In the genomic region with DNA sequence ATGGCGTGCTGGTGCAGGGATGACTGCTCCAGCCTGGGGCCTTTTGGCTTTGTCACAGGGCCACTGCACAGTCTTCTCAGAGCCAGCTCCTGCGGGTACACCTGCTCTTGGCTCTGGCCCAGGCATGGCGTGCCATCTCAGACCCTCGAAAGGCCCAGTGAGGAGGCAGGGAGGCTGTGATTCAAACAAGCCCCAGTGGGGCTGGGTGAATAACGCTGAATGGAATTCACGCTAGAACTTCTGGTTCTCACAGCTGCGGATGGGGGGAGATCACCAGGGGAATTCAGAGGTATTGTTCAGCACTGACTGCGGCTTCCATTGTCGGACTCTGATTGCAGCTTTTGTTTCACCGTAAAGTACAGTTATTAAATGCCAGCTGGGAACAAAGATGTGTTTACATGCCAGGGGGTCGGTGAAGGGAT, we compare ENCODE assay signal across 9 mouse cellular contexts. TPM values are rescaled to one million over a fixed set of nuclear protein-coding genes. Genes with fewer than 3 reads are reported as not detected.
A peak's percentile ranks its signal among the peaks of the same experiment; 100 is the strongest.
DNase-seq lines count a peak whose midpoint lies in the region; ATAC-seq and TF ChIP-seq lines count a peak whose summit lies in the region.
"Had no signal": no experiment of that assay in that cellular context is flagged by ENCODE, and none has a peak within 500 bp of the region (broad histone marks: within the 10 kb centered on the region; RNA-seq: fewer than 3 reads in every experiment).

No protein-coding gene starts in this region.

- H3K36me3 ChIP-seq in hindbrain, postnatal 0 days (ENCODE audit: insufficient read depth, low read length): no peaks in the 10 kb centered on the region
- H3K36me3 ChIP-seq in neural tube, embryonic 12.5 days: no peaks in the 10 kb centered on the region
- H3K36me3 ChIP-seq: limb, embryonic 15.5 days had no signal

- no peak overlapping the region for H3K4me3 ChIP-seq in hindbrain, postnatal 0 days (ENCODE audit: low read length)
- H3K4me3 ChIP-seq in neural tube, embryonic 12.5 days: no peak overlapping the region
- H3K4me3 ChIP-seq: limb, embryonic 15.5 days had no signal

- H3K27ac ChIP-seq in hindbrain, postnatal 0 days: no peak overlapping the region
- H3K27ac ChIP-seq in neural tube, embryonic 12.5 days: no peak overlapping the region
- H3K27ac ChIP-seq: limb, embryonic 15.5 days had no signal

- H3K4me2 ChIP-seq in hindbrain, postnatal 0 days (ENCODE audit: low read depth, low read length): no peak overlapping the region
- H3K4me2 ChIP-seq in neural tube, embryonic 12.5 days (replicated peaks): peak overlapping the region; percentile 28
- H3K4me2 ChIP-seq: limb, embryonic 15.5 days had no signal

- intact Hi-C loops in left cerebral cortex, postnatal 25 days (cut with DNase I): no loop called here

- 15% methylated on average over 11 of the region's 11 CpGs for WGBS in hindbrain, postnatal 0 days
- 14% methylated on average over 11 of the region's 11 CpGs for WGBS in neural tube, embryonic 12.5 days

- no peak for ATAC-seq in hindbrain, postnatal 0 days
- ATAC-seq in neural tube, embryonic 12.5 days (ENCODE audit: low FRiP score, low read depth): peak; percentile 19; the same call in 1 of the 2 replicates
- no peak for ATAC-seq in megakaryocyte progenitor cell, adult 5-6 weeks (replicated peaks; ENCODE audit: poor library complexity)

- no peaks in the 10 kb centered on the region for H3K27me3 ChIP-seq in hindbrain, postnatal 0 days (ENCODE audit: insufficient read depth, low read length)
- no peaks in the 10 kb centered on the region for H3K27me3 ChIP-seq in neural tube, embryonic 12.5 days (replicated peaks)

- no peak overlapping the region for H3K9ac ChIP-seq in hindbrain, postnatal 0 days (replicated peaks; ENCODE audit: low read length)
- no peak overlapping the region for H3K9ac ChIP-seq in neural tube, embryonic 12.5 days
- H3K9ac ChIP-seq: limb, embryonic 15.5 days had no signal

- peak; percentile 44 for DNase-seq in left cerebral cortex, adult 11 months (ENCODE audit: low spot score)
- DNase-seq in left cerebral cortex, postnatal 25 days (ENCODE audit: low spot score in 2 of 2): no peak
- DNase-seq in brain, adult 2 months (ENCODE audit: low read depth, low spot score): peak; percentile 89
- DNase-seq in hindbrain, postnatal 0 days (ENCODE audit: low spot score): peak; percentile 32
- DNase-seq in adrenal gland, adult (ENCODE audit: inconsistent age in 2 of 2, low spot score in 1 of 2): no peak
- DNase-seq in frontal cortex, postnatal 25 days (ENCODE audit: low spot score in 2 of 2): no peak

- H3K9me3 ChIP-seq in hindbrain, postnatal 0 days (ENCODE audit: low read length): no peaks in the 10 kb centered on the region
- H3K9me3 ChIP-seq in neural tube, embryonic 12.5 days: no peaks in the 10 kb centered on the region
- H3K9me3 ChIP-seq: limb, embryonic 15.5 days had no signal

- H3K4me1 ChIP-seq in hindbrain, postnatal 0 days (ENCODE audit: insufficient read depth, low read length): peaks cover 6% of the 10 kb centered on the region; the same call in 1 of the 2 replicates
- peaks cover 16% of the 10 kb centered on the region for H3K4me1 ChIP-seq in neural tube, embryonic 12.5 days

- TF ChIP-seq CTCF in hindbrain, postnatal 0 days (IDR thresholded peaks at IDR 0.05; ENCODE audit: low read depth): no peak

RNA-seq across cellular contexts. Expression of a gene that starts 4.8 kb away (rescaled TPM):
- total RNA-seq in left cerebral cortex, postnatal 25 days (2021): 100 to 1,000 TPM in 1 of 2 experiments, 10 to 100 TPM in 1; 92.8 to 105 TPM
- 72.6 and 79.8 TPM in 2 replicates for total RNA-seq in hindbrain, postnatal 0 days (2014; rRNA removed)
- 44.2 and 50.0 TPM in 2 replicates for polyA plus RNA-seq in hindbrain, postnatal 0 days (2015; fragmentation: Nextera tagmentation; extraction: Ambion mirVana)
- 57.2 and 62.0 TPM in 2 replicates for polyA plus RNA-seq in neural tube, embryonic 12.5 days (2016; fragmentation: Nextera tagmentation; extraction: Ambion mirVana)
- total RNA-seq in megakaryocyte progenitor cell, adult 5-6 weeks (2015): 12.4 and 14.0 TPM in 2 replicates
- 19.3 and 23.3 TPM in 2 replicates for total RNA-seq in megakaryocyte progenitor cell, adult 5-6 weeks (2017)

Comparison
In these comparisons a context has a peak if more than half of its experiments do, and no peak if none do; other contexts are left out.
1. DNase-seq: peak in left cerebral cortex, adult 11 months (single experiment), brain, adult 2 months (single experiment) and hindbrain, postnatal 0 days (single experiment); none in left cerebral cortex, postnatal 25 days (0 of 2), adrenal gland, adult (0 of 2) and frontal cortex, postnatal 25 days (0 of 2).